Mouse (Mus musculus) lung, postnatal 14 days (tissue): ENCODE data around the gene Polr2e.

Source experiments
- DNase-seq: peaks from one replicate; pipeline ENCODE4 v3.0.0; 2021

Gene Polr2e

DNA sequence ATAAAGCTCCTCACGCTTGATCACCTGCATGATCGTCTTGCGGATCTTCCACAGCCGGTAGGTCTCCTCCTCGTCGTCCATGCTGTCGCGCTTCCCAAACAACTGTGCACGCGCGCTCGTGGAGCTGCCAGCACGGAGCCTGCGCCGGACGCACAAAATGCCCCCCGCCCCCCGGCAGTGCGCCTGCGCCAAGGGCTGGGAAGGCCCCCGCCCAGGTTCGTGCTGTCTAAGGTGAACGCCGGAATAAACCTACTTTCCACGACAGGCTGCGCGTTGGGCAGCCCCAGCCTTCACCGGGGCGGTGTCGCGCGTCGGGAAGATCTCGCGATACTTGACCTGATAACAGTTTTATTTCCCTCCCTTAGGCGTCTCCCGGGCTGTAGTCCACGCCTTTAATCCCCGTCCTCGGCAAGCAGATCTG, at the start of gene Polr2e:
Polr2e (minus strand) TSS at position 237 of the 421 bp plus-strand sequence.
- DNase-seq, result peak; percentile 97

DNA sequence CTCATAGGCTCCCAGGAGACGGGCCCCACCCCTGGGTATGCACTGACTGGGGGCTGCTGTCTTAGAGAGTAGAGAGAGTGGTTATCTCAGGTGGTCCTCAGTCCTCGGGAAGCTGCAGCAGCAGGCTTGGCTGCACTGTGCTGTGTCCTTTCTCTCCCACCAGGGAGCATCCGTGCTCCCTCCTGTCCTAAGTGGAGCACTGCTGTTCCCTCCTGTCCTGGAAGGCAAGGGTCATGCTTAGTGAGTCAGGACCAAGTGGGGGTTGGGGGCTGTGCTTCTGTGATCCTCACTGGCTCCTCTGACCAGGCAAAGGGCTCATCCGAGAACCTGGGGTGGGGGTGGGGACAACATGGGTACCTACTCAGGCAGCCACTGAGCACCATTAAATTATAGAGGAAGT, 49.6 kb upstream of the Polr2e start:
- DNase-seq, result no peak

- DNase-seq, result no peak
These were observed 47.9 kb upstream of the Polr2e start for GRCm38 (mm10) chr10:80087483-80087882.

DNA sequence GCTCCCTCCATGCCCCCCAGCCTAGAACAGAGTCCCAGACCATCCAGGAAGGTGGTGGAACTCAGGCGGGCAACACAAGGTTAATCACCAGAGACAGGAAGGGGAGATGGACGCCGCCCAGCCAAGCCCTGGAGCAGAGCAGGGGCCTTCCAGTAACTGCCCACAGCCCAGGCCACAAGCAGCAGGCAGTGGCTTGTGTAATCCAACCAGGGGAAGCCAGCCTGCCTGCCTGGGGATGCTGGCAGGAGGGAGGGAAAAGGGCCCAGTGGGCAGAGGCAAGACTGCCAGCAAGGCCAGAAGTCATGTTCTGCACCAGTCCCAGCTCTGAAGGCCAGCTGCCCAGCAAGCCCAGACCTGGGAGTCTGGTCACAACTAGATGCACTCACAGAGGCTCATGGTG, 47.3 kb upstream of the Polr2e start:
- DNase-seq, result peak; percentile 49

GRCm38 (mm10) chr10:80084817-80085487, 45.4 kb upstream of the Polr2e start:
- peak; percentile 74 for DNase-seq

DNA sequence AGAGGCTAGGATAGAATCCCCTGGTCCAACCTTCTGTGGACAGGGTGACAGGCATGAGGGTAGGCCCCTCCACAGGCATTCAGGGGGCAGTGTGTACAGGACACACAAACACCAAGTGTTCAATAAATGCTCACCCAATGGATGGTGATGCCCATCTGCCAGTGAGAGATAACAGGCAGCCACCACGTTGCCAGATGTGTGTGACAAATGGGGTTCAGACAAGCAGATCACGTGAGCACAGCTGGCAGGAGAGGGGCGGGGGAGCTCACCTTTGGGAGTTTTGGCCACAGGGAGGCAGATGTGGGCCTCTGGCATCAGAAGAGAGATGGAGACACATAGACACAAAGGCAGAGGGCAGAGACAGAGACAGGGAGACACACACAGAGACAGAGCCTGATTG, 41.5 kb upstream of the Polr2e start:
- DNase-seq, result no peak

DNA sequence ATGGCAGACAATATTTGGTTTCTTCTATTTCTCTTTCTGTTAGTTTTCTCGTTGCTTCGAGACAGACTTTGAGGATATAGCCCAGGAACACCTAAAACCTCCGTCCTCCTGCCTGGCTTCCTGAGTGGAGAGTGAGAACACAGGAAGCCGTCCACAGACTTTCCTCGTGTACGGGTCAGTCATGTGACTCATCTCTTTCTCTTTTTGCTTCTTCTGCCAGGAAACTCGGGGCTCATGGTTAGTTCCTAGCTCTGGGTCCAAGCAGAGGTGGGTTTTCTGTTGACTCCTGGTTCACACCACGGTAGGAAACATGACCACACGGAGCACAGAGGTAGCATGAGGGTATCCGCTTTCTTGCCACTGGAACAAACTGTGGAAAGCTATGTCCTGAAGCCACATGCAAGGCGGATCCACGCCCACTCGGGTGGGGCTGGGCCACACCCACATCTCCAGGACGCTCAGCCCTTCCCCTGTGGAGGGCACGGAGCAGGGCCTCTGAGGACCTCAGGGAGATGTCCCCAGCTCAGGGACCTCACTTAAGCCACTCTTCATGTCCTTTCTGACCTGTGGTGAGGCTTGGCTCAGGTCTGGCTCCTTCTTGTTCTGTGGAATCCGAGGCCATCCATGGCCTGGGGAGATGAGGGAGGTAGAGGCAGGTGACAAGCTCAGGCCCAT, 40.9 kb upstream of the Polr2e start:
- DNase-seq, result no peak

- DNase-seq, result no peak
These were observed 38.8 kb upstream of the Polr2e start for GRCm38 (mm10) chr10:80078366-80078765.

- DNase-seq, result no peak
These were observed 37.7 kb upstream of the Polr2e start for GRCm38 (mm10) chr10:80077312-80077711.

- DNase-seq, result no peak
These were observed 36.8 kb upstream of the Polr2e start for GRCm38 (mm10) chr10:80076386-80076785.

- no peak for DNase-seq
These were observed 36.3 kb upstream of the Polr2e start for GRCm38 (mm10) chr10:80075924-80076323.

DNA sequence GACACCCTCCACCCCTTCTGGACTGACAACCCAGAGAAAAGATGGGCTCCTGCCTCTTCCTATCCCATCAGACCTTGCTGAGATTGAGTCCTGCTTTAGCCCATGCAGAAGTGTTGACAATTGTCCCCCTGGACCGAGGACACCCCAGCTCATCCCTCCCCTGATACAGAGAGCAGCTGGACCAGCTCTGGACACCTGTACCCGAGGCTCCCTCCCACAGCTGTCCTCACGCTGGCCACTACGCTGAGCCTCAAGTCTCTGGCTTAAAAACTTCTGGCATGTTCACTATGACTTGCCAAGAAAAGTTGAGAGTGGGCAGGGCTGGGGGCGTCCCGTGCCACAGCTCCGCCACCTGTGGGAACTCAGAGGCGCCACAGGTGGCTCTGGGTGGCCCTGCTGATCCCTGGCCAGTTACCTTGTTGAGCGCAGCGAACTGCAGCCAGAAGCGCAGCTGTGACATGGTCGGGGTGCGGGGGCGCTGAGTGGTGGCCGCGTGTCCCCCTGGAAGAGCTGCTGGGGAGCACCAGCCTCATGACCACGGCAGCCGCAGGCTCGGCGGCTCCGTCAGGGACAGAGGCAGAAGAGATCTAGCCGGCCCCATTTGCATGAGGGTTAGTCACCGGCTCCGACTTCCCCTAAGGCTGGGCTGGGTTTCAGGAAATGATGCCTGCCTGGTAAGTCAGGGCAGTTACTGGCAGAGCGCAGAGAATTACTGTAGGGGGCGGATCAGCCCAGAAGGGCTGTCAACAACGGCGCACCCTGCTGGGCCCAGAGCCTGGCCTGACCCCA, 35.4 kb upstream of the Polr2e start:
- peak; percentile 83 for DNase-seq

GRCm38 (mm10) chr10:80072623-80073489, 33.3 kb upstream of the Polr2e start:
- no peak for DNase-seq

- DNase-seq, result no peak
These were observed 31.9 kb upstream of the Polr2e start for GRCm38 (mm10) chr10:80071516-80071900.

- DNase-seq, result peak; percentile 89
These were observed 31.4 kb upstream of the Polr2e start for GRCm38 (mm10) chr10:80070837-80071515.

- no peak for DNase-seq
These were observed 30.4 kb upstream of the Polr2e start for GRCm38 (mm10) chr10:80069948-80070450.

DNA sequence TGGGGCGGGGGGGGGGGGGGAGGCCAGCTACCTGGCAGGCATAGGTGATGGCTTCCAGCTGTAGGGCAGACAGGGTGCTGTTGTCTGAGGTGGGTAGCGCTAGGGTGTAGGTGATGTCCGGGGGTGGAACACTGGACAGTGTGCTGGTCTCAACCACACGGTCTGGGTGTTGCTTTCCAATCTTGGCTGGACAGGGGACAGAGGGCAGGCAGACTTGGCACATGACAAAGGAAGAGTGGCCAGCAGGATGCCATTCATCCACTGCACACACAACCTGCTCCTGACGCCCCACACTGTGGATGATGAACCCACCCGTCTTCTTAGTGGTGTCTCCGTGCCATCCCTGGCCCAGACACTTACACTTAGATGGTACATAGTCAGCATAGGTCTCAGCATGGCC, 29.7 kb upstream of the Polr2e start:
- no peak for DNase-seq

- DNase-seq, result no peak
These were observed 24.5 kb upstream of the Polr2e start for GRCm38 (mm10) chr10:80063877-80064650.

DNA sequence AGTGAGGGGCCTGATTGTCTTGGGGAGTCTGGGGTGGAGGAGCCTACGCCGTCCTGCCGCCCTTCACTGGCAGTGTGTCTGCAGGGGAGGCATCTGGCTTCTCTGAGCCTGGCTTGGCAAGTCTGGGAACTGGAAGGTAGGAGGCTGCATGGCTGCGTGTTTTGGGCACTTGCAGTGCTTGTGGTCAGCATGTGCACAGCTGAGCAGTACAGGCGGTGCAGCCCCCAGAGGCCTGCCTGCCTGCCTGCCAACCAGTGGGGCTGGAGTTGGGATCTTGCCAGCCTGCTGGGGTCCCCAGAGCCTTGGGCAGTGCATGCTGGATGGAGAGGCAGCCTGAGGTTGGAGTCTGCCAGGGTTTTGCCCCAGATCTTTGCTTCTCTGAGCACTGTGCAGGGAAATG, 23.5 kb upstream of the Polr2e start:
- no peak for DNase-seq

DNA sequence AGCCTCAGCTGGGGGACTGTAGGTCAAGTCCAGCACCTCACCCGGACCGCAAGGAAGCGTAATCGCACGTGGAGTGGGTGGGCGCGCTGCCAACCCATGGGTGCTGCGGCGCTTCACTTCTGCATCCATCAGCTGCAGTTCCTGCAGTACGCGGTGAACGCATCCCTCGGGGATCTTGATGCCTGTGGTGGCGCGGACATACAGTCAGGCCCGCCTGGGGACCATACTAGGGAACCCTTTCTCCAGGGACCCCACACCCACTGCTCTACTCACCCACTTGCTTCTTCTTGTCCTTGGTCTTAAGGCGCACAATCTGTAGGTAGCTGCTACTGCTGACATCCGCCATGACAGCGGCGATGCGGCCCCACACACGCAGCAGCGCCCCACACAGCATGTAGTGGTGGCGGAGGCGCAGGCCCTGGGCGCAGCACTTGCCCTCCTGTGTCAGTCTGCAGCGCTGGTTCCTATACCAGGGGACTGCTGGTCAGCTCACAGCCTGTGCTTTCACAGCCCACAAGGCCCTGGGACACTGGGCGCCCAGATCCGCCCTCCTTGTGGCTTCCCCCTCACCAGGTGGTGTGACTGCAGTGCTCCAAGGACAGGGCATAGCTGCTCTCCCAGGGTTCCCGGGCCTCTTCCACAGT, 18.2 kb upstream of the Polr2e start:
- DNase-seq, result no peak
